Mouse (Mus musculus): ENCODE data around the gene Jak1. TPM values are rescaled to one million over a fixed set of nuclear protein-coding genes. Genes with fewer than 3 reads are reported as not detected.

The Jak1 gene
- polyA plus RNA-seq, 1 experiment = 8.9 TPM

DNA sequence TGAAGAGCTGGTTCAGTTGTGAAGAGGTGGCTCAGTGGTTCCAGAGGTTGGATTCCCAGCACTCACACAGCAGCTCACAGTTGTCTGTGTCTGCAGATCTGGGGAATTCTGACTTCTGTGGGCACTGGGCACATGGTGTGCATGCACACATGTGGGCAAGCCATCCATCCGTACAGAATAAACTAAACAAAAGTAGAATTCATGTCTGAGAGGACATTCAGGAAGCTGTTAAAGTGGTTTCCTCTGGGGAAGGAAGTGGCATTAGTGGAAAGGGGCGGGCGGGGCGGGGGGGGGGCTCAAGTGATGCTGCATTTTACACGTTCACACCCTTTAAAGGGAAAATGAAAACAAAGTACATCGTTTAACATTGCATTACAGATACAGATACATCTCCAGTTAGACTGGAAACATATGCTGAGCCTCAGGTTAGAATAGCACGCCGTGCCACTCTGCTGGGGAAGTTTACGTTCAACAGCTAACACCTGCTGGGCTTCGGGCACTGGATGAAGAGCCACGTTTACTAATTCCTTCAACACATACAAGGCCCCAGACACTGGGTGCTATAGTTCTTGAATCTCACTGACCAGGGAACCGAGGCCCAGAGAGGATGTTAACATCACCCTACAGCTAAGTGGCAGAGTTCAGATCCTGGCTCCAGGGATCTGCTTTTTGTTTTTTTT lies 33.4 kb upstream of the Jak1 start:
- H3K4me1 ChIP-seq (ENCODE audit: control insufficient read depth) = peaks cover 2% of the 10 kb centered on the region
- H3K36me3 ChIP-seq (ENCODE audit: control insufficient read depth) = no peaks in the 10 kb centered on the region
- no peaks in the 10 kb centered on the region; the same call in 1 of the 2 replicates for H3K9me3 ChIP-seq (ENCODE audit: control insufficient read depth, low read length)
- TF ChIP-seq TAL1 (IDR thresholded peaks at IDR 0.05; ENCODE audit: low read length) (no peak), GATA1 (IDR thresholded peaks at IDR 0.05; ENCODE audit: low read length) (no peak)
- H3K27me3 ChIP-seq (ENCODE audit: control insufficient read depth) = peaks cover 30% of the 10 kb centered on the region
- no peak overlapping the region for H3K4me3 ChIP-seq (replicated peaks)

- Histone ChIP-seq H3K4me3 (replicated peaks) (no peak overlapping the region), H3K9me3 (ENCODE audit: control insufficient read depth, low read length) (no peaks in the 10 kb centered on the region; the same call in 1 of the 2 replicates), H3K4me1 (ENCODE audit: control insufficient read depth) (peaks cover 18% of the 10 kb centered on the region), H3K36me3 (ENCODE audit: control insufficient read depth) (no peaks in the 10 kb centered on the region), H3K27me3 (ENCODE audit: control insufficient read depth) (peaks cover 46% of the 10 kb centered on the region)
- TF ChIP-seq TAL1 (IDR thresholded peaks at IDR 0.05; ENCODE audit: low read length) (no peak), GATA1 (IDR thresholded peaks at IDR 0.05; ENCODE audit: low read length) (no peak)
Observed at GRCm38 (mm10) chr4:101296836-101297235, 31.8 kb upstream of the Jak1 start.

- TF ChIP-seq TAL1 (IDR thresholded peaks at IDR 0.05; ENCODE audit: low read length) = no peak
- TF ChIP-seq GATA1 (IDR thresholded peaks at IDR 0.05; ENCODE audit: low read length) = no peak
- Histone ChIP-seq H3K36me3 (ENCODE audit: control insufficient read depth) (no peaks in the 10 kb centered on the region), H3K9me3 (ENCODE audit: control insufficient read depth, low read length) (no peaks in the 10 kb centered on the region; the same call in 1 of the 2 replicates), H3K27me3 (ENCODE audit: control insufficient read depth) (peaks cover 50% of the 10 kb centered on the region), H3K4me1 (ENCODE audit: control insufficient read depth) (peaks cover 19% of the 10 kb centered on the region), H3K4me3 (replicated peaks) (no peak overlapping the region)
Observed at GRCm38 (mm10) chr4:101295788-101296187, 30.7 kb upstream of the Jak1 start.

GRCm38 (mm10) chr4:101293661-101294060 lies 28.6 kb upstream of the Jak1 start:
- Histone ChIP-seq H3K4me1 (ENCODE audit: control insufficient read depth) (peaks cover 19% of the 10 kb centered on the region), H3K4me3 (replicated peaks) (peak overlapping the region; percentile 67), H3K9me3 (ENCODE audit: control insufficient read depth, low read length) (no peaks in the 10 kb centered on the region; the same call in 1 of the 2 replicates), H3K27me3 (ENCODE audit: control insufficient read depth) (peaks cover 50% of the 10 kb centered on the region), H3K36me3 (ENCODE audit: control insufficient read depth) (no peaks in the 10 kb centered on the region)
- TF ChIP-seq GATA1 (IDR thresholded peaks at IDR 0.05; ENCODE audit: low read length) (no peak), TAL1 (IDR thresholded peaks at IDR 0.05; ENCODE audit: low read length) (no peak)

GRCm38 (mm10) chr4:101292736-101293541 lies 27.9 kb upstream of the Jak1 start:
- H3K4me3 ChIP-seq (replicated peaks) = peak overlapping the region; percentile 67
- no peaks in the 10 kb centered on the region for H3K36me3 ChIP-seq (ENCODE audit: control insufficient read depth)
- peaks cover 47% of the 10 kb centered on the region for H3K27me3 ChIP-seq (ENCODE audit: control insufficient read depth)
- TF ChIP-seq TAL1 (IDR thresholded peaks at IDR 0.05; ENCODE audit: low read length) = no peak
- TF ChIP-seq GATA1 (IDR thresholded peaks at IDR 0.05; ENCODE audit: low read length) = no peak
- peaks cover 19% of the 10 kb centered on the region for H3K4me1 ChIP-seq (ENCODE audit: control insufficient read depth)
- no peaks in the 10 kb centered on the region; the same call in 1 of the 2 replicates for H3K9me3 ChIP-seq (ENCODE audit: control insufficient read depth, low read length)

GRCm38 (mm10) chr4:101292028-101292735 lies 27.1 kb upstream of the Jak1 start:
- Histone ChIP-seq H3K9me3 (ENCODE audit: control insufficient read depth, low read length) (no peaks in the 10 kb centered on the region; the same call in 1 of the 2 replicates), H3K4me1 (ENCODE audit: control insufficient read depth) (peaks cover 19% of the 10 kb centered on the region), H3K4me3 (replicated peaks) (peak overlapping the region; percentile 67), H3K36me3 (ENCODE audit: control insufficient read depth) (no peaks in the 10 kb centered on the region), H3K27me3 (ENCODE audit: control insufficient read depth) (peaks cover 45% of the 10 kb centered on the region)
- no peak for TF ChIP-seq TAL1 (IDR thresholded peaks at IDR 0.05; ENCODE audit: low read length)

- no peaks in the 10 kb centered on the region for H3K36me3 ChIP-seq (ENCODE audit: control insufficient read depth)
- peaks cover 16% of the 10 kb centered on the region for H3K4me1 ChIP-seq (ENCODE audit: control insufficient read depth)
- no peaks in the 10 kb centered on the region; the same call in 1 of the 2 replicates for H3K9me3 ChIP-seq (ENCODE audit: control insufficient read depth, low read length)
- no peak overlapping the region for H3K4me3 ChIP-seq (replicated peaks)
- peaks cover 18% of the 10 kb centered on the region for H3K27me3 ChIP-seq (ENCODE audit: control insufficient read depth)
- TF ChIP-seq GATA1 (IDR thresholded peaks at IDR 0.05; ENCODE audit: low read length) (no peak), TAL1 (IDR thresholded peaks at IDR 0.05; ENCODE audit: low read length) (no peak)
Observed at GRCm38 (mm10) chr4:101288292-101288691, 23.2 kb upstream of the Jak1 start.

GRCm38 (mm10) chr4:101286562-101286961 lies 21.5 kb upstream of the Jak1 start:
- TF ChIP-seq TAL1 (IDR thresholded peaks at IDR 0.05; ENCODE audit: low read length) = no peak
- no peak for TF ChIP-seq GATA1 (IDR thresholded peaks at IDR 0.05; ENCODE audit: low read length)
- Histone ChIP-seq H3K4me3 (replicated peaks) (no peak overlapping the region), H3K27me3 (ENCODE audit: control insufficient read depth) (peaks cover 2% of the 10 kb centered on the region; the same call in 1 of the 2 replicates), H3K36me3 (ENCODE audit: control insufficient read depth) (no peaks in the 10 kb centered on the region), H3K9me3 (ENCODE audit: control insufficient read depth, low read length) (no peaks in the 10 kb centered on the region), H3K4me1 (ENCODE audit: control insufficient read depth) (no peaks in the 10 kb centered on the region)

Measured in erythroblast, embryonic 14.5 days (primary cell).